Mouse (Mus musculus): ENCODE results near the gene Znrf2. TPM values are rescaled to one million over a fixed set of nuclear protein-coding genes. Genes with fewer than 3 reads are reported as not detected.
"Not testable (repeated sequence)": the region's sequence is repeated elsewhere in the genome, so short reads cannot be mapped to it uniquely, and the experiment has no call there.

Gene Znrf2
- total RNA-seq, 2 experiments from 2014 or later, result 11.5 to 13.1 TPM

DNA sequence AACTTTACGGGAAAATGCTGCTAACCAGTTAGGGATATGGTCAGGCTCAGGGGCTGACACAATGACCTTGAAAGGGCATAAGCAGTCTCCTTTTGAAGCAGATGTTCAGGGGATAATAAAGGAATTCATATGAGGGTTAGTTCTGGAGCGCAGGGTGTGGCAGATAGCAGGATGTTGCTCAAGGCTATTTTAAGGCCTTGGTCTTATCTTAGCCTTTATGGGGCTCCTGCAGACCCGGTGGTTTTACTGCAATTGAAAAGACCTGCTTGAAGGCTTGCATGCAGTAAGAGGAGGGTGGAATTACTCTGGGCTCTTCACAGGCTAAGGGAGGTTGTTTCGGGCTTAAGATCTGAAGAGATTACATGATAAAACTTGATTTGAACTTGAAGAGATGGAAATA, 35.1 kb downstream of the Znrf2 start:
- no peak for DNase-seq

DNA sequence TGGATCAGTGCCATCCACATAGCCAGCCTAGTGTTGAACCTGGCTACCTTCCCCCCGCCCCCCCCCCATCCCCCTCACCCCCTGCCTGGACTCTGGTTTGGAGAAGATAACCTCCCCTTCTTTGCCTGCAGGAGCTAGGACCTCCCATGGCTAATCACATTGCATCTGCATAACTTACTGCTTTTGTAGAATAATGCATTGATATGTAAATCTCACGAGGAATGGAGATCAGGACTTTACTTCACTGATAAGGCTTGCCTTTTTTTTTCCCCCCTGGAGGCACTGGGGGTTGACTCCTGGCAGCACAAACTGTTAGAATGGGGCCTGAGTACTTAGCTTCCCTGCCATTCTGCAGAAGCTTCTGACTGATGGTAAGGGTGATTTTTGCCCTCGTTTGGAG, 36.0 kb downstream of the Znrf2 start:
- DNase-seq, result no peak

DNA sequence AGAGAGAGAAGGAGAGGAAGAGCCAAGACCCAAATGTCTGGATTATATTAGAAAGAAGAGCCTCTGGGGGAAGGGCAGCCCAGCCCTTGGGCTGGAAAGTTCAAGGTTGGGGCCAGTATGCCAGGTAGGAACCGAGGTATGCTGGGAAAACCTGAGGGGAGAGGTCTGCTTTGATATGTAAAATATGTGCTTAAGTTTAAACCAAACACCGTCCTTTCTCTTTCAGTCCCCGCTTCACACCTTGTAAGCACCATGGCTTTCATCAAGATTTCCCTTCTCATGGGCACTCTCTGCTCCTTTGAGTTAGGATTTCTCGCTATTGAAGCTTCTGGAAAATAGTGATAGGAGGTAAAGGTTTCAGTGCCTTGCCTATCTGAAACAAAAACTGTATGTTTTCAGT, 38.1 kb downstream of the Znrf2 start:
- no peak for DNase-seq

DNA sequence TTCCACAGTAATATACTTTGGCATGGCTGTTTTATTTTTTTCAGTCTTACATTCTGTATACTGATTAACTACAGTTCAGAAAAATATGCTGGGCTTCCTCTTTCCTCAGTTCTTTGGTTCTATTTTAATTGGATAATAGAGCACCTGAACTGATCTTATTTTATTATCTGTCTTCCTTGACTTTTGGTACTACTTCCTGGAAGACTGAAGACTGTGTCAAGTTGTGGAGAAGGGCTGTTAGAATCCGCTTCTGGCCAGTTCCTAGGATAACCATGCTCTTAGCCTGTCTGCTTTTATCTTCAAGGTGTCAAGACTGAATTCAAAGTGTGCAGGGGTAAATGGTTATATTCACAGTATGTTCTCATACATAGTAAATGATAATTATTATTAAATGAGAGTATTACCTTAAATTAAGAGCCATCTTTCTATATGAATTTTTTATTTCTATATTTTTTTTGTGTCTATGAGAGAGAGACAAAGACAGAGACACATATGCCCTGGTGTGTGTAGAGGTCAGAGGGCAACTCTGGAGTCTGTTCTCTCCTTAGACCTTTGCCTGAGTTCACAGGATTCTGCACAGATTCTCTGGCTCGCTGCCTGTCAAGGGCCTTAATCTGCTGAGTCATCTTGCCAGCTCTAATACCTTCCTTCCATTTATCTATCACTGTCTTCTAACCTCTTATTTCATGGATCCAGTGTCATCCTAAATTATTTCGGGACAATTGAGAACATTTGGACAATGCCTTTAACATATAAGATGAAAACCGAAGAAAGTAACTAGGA, 39.3 kb downstream of the Znrf2 start:
- no peak for DNase-seq

DNA sequence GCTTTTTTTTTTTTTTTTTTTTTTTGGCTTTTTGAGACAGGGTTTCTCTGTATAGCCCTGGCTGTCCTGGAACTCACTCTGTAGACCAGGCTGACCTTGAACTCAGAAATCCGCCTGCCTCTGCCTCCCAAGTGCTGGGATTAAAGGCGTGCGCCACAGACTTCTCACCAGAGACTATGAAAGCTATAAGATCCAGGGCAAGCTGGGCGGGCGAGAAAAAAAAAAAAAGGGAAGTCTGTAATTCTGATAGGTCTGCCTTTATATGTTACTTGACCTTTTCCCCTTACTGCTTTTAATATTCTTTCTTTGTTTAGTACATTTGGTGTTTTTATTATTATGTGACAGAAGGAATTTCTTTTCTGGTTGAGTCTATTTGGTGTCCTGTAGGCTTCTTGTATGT, 42.4 kb downstream of the Znrf2 start:
- DNase-seq, result not testable (repeated sequence)

DNA sequence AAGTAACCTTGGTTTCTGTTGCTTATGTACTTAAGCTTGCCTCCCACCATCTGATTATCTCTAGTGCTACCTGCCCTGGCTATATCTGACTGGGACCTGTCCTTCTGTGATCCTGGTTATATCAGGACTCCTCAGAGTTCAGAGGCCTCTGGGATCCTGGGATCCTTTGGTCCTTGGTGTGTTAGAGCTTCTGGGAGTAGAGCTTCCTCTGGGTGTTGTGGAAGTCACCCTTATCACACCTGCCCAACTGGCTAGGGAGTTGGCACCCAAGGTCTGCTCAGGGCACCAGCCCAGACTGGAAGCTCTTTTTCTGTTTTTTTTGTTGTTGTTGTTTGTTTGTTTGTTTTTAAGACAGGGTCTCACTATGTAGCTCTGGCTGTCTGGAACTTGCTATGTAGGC, 43.5 kb downstream of the Znrf2 start:
- DNase-seq, result no peak

DNA sequence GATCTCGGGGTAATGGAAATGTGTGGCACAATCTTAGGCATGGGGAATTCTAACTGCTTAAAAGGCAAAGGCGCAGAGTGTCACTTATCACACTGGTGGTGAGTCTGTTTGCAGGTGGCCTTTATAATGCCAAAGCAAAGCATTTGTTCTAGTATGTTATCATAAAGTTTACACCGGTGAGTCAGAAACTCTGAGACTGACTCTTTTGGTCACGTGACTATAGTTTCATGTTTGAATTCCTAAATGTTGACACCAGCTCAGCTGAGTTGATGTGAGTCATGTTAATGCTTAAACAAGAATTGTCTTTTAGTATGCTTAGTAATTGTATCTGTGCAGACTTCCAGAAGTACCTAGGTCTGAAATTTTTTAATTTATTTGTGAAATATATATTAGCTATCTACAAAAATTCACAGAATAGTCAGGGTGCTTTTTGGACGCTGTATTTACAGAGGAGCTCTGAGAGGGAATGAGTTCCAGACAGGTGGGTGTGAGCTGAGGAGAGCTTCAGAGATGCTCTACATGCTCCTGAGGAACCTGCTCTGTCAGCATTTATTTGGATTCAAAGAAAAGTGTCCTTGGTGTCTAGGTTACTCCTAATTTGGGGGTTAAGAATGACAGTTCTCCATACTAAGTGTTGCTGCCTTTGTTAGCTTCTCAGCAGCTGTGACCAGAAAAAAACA, 50.2 kb downstream of the Znrf2 start:
- no peak for DNase-seq

DNA sequence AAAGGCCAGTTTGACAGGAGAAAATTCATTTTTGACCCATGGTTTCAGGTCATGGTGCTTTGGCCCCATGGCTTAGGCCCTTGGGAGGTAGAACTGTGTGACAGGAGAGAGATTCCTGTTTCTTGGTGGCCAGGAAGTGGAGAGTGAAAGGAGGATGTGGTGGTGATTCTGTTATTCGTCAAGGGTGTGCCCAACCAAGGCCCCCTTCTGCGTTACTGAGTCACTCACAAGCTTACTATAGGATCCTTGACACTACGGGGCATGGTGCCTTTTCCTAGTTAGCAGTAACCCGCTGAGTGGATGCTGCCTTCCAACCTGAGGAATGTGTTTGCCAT, 50.7 kb downstream of the Znrf2 start:
- no peak for DNase-seq

DNA sequence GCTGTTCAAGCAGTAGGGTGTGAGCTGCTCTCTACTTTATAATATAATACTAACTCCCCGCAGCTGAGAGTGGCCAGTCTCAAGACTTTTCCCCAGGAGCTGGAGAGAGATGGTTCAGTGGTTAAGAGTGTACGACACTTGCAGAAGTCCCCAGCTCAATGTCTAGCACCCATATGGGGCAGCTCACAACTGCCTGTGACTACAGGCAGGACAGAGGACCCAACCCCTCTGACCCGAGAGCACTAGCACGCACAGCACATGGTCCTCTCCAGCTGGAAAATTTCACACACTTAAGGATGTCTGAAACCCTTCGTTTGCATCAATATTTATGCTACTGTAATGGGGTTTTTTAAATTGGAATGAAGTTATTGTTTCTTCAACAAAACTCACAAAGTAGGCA, 56.3 kb downstream of the Znrf2 start:
- DNase-seq, result no peak

DNA sequence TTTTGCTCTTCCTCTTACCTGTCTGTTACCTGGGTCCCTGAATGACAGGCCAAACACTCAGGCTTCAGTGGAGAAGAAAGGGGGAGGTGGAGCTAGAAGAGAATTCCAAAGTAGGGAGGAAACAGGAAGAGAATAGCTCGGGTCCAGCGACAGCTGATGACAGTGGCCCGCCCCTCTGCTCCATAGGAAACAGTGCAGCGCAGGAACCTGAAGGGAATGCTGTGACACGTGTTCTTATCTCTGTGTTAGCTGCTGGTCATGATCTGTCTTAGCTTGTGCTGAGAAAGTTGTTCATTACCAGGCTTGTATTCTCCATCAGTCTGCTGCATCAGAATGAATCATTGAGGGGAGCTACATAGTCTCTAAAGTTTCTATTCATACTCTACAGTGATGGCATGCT, 60.1 kb downstream of the Znrf2 start:
- no peak for DNase-seq

DNA sequence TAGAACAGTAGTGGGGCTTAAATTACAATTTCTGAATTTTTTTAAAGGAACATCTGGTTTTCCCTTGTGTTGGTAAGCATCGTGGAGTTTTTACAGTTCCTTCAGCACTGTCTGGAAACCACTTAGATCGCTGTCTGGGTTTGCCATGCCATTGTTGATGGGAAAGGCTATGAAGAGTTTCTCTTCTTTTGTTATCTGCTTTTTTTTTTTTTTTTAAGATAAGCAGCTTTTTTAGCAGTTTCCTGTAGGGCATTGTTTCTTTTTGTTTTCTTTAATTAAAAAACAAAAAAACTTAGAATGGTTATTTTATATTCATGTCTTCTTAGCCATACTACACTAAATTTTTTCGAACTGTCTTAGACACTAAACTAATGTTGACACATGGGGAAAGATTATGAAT, 60.9 kb downstream of the Znrf2 start:
- DNase-seq, result no peak

DNA sequence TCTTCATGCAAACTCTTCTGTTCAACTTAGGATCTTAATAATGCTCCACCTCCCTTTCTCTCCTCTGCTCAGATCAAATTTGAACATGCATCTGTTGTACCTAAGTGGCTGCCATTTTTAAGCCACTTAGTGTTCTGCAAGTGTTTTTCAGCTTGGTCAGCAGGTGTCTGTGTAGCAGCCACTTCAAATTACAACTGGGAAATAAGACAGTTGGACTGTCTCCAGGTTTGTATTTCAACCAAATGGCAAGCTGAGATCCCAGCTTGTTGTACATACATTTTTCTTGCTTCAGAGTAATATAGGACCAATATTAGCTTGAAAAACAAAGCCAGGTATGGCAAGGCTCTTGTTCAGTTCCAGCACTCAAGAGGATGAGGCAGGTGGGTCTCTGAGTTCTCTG, 61.8 kb downstream of the Znrf2 start:
- DNase-seq, result no peak

DNA sequence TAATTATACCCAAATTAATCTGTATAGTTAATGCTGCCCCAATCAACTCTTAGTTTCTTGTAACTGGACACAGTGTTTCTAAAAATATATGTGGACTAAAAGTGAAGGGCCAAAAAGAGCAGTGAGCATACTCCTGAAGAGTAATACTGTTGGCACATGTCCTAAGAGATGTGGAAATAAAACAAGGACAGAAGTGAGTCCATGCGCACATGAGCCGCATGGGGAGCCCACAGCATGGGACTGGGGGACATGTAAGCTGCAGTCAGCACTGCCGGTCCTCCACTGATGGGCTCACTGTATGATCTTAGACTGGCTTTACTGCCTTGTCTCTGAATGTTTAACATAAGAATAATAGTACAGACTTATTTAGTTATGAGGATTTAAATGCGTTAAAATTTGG, 63.4 kb downstream of the Znrf2 start:
- no peak for DNase-seq

DNA sequence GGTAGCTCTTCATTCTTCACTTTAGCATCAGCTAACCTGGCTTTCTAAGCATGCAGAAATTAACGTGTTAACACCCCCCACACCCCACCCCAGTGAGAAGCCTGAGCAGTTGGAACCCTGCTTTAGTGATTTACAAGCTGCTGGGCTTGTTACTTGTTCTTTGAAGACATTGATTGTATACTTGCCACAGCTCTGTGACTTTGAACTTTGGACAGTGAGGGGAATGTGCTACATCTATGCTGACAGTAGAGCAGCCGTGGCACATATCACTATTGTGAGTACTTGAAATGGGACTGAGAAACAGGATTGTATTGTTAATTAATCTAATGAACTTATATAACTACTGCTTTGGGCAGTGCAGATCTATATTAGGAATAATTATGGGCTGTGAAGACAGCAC, 66.7 kb downstream of the Znrf2 start:
- no peak for DNase-seq

DNA sequence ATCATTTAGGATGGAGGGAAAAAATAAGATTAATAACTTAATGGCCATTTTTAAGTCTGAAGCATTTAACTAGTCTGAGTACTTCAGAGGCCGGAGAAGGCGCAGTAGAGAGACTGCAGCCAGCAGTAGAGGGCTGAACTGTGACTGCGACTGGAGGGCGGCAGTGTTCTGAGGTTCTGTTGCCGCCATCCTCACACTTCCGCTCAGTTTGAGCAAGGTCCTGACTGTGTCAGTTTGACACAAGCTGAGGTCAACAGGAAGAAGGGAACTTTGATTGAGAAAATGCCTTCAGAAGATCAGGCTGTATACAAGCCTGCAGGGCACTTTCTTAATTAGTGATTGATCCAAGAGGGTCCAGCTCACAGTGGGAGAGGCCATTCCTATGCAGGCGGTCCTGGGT, 69.5 kb downstream of the Znrf2 start:
- DNase-seq, result no peak

DNA sequence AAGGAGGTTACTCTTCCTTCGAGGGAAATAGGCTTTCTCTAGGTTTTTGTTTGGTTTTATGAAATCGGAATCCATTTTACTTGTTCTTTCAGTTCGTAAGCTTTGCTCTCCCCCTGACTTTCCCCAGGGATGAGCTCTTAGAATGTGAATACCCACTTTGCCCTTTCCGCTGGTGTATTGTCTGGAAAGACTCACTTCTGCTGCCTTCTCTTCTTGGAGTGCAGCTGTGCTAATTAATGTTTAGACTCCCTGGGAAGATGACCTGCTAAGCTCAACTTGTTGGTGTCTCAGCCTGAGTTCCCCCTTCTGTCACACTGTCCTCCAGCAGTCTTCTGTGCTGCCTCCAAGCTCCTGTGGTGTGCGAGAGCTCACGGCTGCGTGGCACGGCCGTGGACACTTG, 73.5 kb downstream of the Znrf2 start:
- no peak for DNase-seq

DNA sequence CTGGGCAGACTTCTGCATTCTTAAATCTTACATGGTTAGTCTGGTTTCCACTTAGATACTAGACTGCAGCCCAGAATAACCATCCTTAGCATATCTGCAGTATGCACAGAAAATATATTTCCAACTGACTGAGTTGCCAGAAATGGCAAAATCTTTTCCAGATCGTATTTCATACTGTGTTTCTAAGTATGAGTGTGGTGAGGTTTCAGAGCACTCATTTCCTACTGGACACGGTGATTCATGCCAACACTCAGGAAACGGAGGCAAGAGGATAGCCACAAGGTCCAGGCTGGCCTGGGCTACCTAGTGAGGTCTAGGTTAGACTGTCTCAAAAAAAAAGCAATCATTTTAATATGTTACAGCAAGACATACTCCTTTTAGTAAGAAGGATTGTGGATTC, 74.7 kb downstream of the Znrf2 start:
- no peak for DNase-seq

DNA sequence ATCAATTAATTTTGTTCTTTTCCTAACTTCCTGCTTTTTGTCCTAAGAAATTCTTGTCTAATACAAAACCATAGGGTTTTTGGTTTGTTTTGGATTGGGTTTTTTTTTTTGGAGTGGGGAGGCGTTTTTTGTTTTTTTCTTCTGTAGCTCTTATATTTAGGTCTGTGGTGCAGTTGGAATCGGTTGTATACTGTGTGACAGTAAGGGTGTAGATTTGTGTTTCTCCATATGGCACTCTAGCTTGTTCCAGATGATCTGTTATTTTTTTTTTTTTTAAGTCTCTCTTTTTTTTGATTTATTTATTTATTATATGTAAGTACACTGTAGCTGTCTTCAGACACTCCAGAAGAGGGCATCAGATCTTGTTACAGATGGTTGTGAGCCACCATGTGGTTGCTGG, 83.5 kb downstream of the Znrf2 start:
- DNase-seq, result no peak

DNA sequence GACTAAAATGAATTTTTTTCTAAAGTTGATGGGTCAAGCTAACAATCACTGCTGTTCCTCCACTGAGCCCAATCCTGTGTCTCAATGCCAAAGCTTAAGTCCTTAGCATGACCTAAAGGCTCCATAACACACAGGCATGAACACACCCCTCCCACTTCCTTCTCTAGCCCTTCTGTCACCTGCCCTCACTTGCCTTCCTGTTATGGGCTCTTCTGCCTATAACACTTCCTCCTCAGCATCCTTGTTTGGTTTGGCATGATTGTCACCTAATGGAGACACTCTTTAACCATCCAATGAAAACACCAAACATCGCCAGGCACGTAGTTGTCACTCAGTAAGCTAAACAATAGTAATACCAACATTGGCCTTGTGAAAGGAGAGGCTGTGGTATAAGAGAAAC, 85.8 kb downstream of the Znrf2 start:
- no peak for DNase-seq

DNA sequence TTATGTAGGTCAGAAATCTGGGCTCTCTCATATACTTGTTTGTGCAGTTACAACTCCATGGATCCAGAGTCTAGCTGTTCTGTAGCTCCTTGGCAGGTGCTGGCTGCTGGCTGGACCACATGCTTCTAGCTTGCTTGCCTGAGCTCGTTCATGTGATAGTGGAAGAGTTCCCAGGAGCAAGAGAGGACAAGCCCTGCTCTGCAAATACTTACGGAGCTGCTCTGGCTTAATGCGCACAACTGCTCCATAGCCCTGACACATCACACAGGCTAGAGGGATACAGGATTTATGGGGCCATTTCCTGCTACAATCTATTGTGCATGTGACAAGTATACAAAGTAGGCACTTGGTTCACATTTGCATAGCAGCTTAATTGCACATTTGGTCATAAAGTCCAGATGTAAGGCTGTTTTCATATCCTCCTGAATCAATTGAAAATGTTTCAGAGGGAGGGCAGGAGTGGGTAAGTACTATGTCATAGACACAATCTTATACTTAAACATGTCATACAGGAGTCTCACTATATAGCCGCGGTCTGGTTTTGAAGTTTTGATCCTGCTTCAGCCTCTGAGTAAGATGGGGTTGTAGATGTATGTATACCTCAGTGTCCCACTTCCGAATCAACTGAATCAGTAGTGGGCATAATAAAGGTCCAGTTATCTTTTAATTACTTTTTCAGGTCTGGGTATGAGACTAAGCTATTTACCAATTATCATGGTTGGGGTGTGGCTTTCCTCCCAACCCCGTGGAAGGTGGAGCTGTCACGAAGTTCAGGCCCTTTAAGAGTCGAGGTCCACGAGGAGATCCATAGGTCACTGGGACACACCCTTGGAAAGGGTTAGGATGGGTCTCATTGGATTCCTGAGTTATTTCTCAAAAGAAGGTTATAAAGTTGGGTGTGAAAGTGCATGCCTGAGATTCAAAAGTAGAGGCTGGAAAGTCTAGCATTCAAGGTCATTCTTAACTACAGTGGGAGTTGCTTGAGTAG, 89.6 kb downstream of the Znrf2 start:
- DNase-seq, result peak; percentile 70

DNA sequence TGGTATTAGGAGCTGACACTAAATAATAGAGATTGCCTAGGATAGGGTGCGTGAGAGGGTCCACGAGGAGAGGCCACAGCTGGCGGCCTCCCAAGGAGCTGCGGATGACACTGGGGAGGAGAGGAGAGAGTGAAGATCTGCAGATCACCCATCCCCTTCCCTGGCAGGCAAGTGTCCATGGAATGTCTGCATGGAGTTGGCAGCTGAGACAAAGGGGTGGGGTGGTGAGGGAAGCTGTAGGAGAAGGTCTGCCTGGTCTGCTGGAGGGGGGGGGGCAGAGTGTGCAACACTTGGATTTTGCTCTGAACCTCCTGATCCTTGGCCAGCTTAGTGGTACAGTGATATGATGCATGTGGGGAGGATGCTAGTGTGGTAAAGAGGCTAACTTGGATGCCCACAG, 98.3 kb downstream of the Znrf2 start:
- no peak for DNase-seq

DNA sequence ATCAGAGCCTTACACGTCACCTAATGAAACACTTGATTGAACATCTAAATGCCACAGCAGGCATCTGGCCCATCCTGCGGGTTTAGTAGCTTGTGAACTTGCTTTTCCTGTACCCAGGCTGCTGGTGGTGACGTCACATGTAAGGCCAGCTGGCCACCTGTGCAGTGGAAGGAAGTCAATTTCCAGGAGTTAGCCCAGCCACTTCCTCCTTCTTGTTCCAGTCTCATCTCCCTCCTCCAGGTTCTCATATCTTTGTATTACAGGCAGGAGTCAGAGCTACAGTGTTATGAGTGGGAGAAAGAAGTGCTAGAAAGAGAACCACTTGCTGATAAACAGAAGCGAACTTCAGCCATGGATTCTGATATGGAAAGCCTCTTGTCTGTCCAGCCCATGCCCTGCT, 99.4 kb downstream of the Znrf2 start:
- DNase-seq, result no peak

DNA sequence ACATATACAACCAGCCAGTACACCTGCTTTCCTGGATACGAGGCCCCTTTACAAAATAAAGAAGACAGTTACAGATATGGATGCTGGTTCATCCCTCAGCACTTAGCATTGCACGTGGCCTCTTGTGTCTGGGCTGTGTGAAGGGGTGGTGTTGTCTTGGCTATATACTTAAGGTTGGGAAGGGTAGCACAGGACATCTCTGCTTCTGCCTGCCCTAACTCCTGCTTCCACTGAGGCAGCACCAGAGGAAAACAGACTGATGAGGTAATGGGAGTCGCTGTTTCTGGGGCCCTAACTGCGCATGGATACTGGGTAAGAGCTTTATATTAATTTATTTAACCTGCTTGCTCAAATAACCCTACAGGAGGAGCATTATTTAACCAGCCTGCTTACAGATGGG, 100.2 kb downstream of the Znrf2 start:
- DNase-seq, result no peak

Data from gastrocnemius, postnatal 25 days (tissue).